Mouse (Mus musculus) limb, embryonic 14.5 days (tissue): ENCODE results near the gene Tada3. TPM values are rescaled to one million over a fixed set of nuclear protein-coding genes. Genes with fewer than 3 reads are reported as not detected.
A peak's percentile ranks its signal among the peaks of the same experiment; 100 is the strongest.

Experiments
- ATAC-seq: fragments of 200-750 bp; cut with Nextera tagmentation; 2 replicates; pipeline ENCODE4 v1.8.0; 2017; ENCODE audit warnings: low read depth, moderate number of reproducible peaks, moderate TSS enrichment; ENCODE audit not compliant: low FRiP score
- DNase-seq: peaks from one replicate; pipeline ENCODE4 v3.0.0-alpha.2; 2015; ENCODE audit warnings: low spot score
- H3K27ac ChIP-seq: fragments of 300-500 bp; sonication (generic); replicated peaks from 2 replicates; pipeline ENCODE4 v1.5.1; 2014; ENCODE audit warnings: low read depth, mild to moderate bottlenecking, low read length, moderate library complexity, mixed read lengths
- H3K27me3 ChIP-seq: fragments of 300-500 bp; sonication (generic); 2 replicates; pipeline ENCODE4 v1.6.1; 2014; ENCODE audit warnings: low read length, mixed read lengths; ENCODE audit not compliant: control insufficient read depth, insufficient read depth
- H3K36me3 ChIP-seq: fragments of 300-500 bp; sonication (generic); 2 replicates; pipeline ENCODE4 v1.6.1; 2014; ENCODE audit warnings: mild to moderate bottlenecking, low read length, moderate library complexity, mixed read lengths; ENCODE audit not compliant: control insufficient read depth, insufficient read depth
- H3K4me1 ChIP-seq: fragments of 300-500 bp; sonication (generic); 2 replicates; pipeline ENCODE4 v1.6.1; 2014; ENCODE audit warnings: antibody characterized with exemption, low read length, mixed read lengths; ENCODE audit not compliant: control insufficient read depth, insufficient read depth
- H3K4me2 ChIP-seq: fragments of 300-500 bp; sonication (generic); replicated peaks from 2 replicates; pipeline ENCODE4 v1.6.1; 2014; ENCODE audit warnings: low read depth, mild to moderate bottlenecking, low read length, moderate library complexity; ENCODE audit not compliant: severe bottlenecking
- H3K4me3 ChIP-seq: fragments of 300-500 bp; sonication (generic); replicated peaks from 2 replicates; pipeline ENCODE4 v1.5.1; 2014; ENCODE audit warnings: low read length
- H3K9ac ChIP-seq: fragments of 300-500 bp; sonication (generic); 2 replicates; pipeline ENCODE4 v1.6.1; 2014; ENCODE audit warnings: mild to moderate bottlenecking, low read depth, low read length, moderate library complexity; ENCODE audit not compliant: severe bottlenecking
- H3K9me3 ChIP-seq: fragments of 300-500 bp; sonication (generic); 2 replicates; pipeline ENCODE4 v1.6.1; 2016; ENCODE audit warnings: low read length; ENCODE audit not compliant: control insufficient read depth
- POLR2A ChIP-seq: fragments of 200-500 bp; IDR thresholded peaks from 2 replicates; pipeline ENCODE4 v1.8.0; 2012; ENCODE audit warnings: inconsistent platforms, mild to moderate bottlenecking, moderate library complexity, borderline replicate concordance; ENCODE audit not compliant: insufficient read depth, insufficient read length; ENCODE audit errors: extremely low read depth
- WGBS: fragments of 180-500 bp; shearing (Covaris S2); extraction: QIAGEN DNeasy Blood & Tissue Kit; methylation state at CpG from one replicate; pipeline ENCODE4 v1.1.7; 2014; 5-methylcytosine and 5-hydroxymethylcytosine counted together
- polyA plus RNA-seq, 2 experiments: library from polyadenylated mRNA; depleted of rRNA in 1 of 2; stranded (reverse) in 1 of 2; unstranded in 1 of 2; fragments of >200 nt; fragmentation: Nextera tagmentation in 1 of 2; extraction: Ambion mirVana in 1 of 2; gene quantifications; 2 replicates each; pipeline versions ENCODE4 v1.2.1 to v1.2.3; 2012 to 2014

Tada3 gene
- polyA plus RNA-seq, 2 experiments = 39.5 to 43.9 TPM

DNA sequence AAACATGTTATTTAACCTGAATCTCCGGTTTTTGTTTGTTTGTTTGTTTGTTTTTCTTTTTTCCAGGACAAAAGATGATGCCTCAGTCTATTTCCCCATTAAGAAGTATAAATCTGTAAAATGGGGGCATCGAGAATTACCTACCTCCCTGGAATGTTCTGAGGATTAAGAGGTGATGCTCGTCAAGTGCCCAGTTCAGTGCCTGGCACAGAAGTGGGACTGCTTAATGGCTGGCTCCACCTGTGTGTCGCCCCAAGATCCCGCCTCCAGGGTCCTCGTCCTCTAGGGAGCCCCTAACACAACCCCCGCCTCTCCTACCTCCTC, 549 bp downstream of the Tada3 start:
- no peak for TF ChIP-seq POLR2A
- H3K4me1 ChIP-seq = peaks cover 14% of the 10 kb centered on the region
- H3K27me3 ChIP-seq = no peaks in the 10 kb centered on the region
- peak overlapping the region; percentile 91 for H3K9ac ChIP-seq
- H3K36me3 ChIP-seq = peaks cover 55% of the 10 kb centered on the region
- peak overlapping the region; percentile 94 for H3K27ac ChIP-seq
- peak overlapping the region; percentile 80 for H3K4me2 ChIP-seq
- no peak for ATAC-seq
- H3K9me3 ChIP-seq = no peaks in the 10 kb centered on the region
- peak overlapping the region; percentile 97 for H3K4me3 ChIP-seq
- no peak for DNase-seq
- WGBS = 9% methylated on average over 7 of the region's 7 CpGs

GRCm38 (mm10) chr6:113373491-113373890, 4.2 kb downstream of the Tada3 start:
- H3K27me3 ChIP-seq = no peaks in the 10 kb centered on the region
- H3K27ac ChIP-seq = no peak overlapping the region
- ATAC-seq (no peak), DNase-seq (no peak)
- no peak for TF ChIP-seq POLR2A
- H3K36me3 ChIP-seq = peaks cover 71% of the 10 kb centered on the region
- H3K4me1 ChIP-seq = 0 out of 2 replicates have a peak, but pooled peaks cover 6% of the 10 kb centered on the region
- no peaks in the 10 kb centered on the region for H3K9me3 ChIP-seq
- no peak overlapping the region for H3K9ac ChIP-seq
- H3K4me2 ChIP-seq = no peak overlapping the region
- WGBS = 90% methylated on average over 4 of the region's 4 CpGs
- no peak overlapping the region for H3K4me3 ChIP-seq

DNA sequence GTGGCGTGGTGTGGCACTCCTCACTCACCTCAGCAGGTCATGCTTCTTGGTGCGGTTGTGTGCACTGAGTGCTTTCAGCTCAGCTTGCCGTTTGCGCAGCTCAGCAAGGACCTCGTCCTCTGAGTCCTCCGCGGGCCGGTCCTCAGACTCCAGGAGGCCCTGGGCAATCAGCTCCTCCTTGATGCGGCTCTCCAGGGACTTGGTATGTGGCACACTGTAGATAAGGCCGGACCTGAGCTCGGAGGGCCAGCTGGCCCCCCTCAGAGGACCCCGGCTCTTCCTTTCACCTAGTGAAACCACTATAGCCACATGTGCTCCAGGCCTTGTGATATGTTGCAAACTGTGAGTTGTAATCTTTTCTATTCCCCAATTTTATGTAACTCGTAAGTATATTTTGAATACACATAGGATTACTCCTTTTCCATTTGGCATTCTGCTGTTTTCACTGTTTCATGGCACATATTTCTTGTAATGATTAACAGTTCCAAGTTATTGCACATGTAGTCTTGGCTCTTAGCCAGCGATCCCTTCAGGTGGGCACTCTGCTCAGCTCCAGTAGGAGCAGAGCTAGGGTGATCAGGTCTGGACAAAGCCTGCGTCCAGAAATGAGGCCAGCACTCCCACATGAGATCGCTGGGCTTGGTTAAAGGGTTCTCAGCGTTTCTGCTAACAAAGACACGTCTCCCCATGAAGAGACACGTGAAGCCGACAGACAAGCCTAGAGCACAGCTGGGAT, 7.3 kb downstream of the Tada3 start:
- DNase-seq = no peak
- Histone ChIP-seq H3K9ac (no peak overlapping the region), H3K4me1 (no peaks in the 10 kb centered on the region), H3K27me3 (no peaks in the 10 kb centered on the region), H3K4me2 (no peak overlapping the region), H3K9me3 (no peaks in the 10 kb centered on the region), H3K36me3 (peaks cover 84% of the 10 kb centered on the region), H3K27ac (no peak overlapping the region), H3K4me3 (no peak overlapping the region)
- ATAC-seq = no peak
- TF ChIP-seq POLR2A = no peak
- WGBS = 95% methylated on average over 20 of the region's 20 CpGs

DNA sequence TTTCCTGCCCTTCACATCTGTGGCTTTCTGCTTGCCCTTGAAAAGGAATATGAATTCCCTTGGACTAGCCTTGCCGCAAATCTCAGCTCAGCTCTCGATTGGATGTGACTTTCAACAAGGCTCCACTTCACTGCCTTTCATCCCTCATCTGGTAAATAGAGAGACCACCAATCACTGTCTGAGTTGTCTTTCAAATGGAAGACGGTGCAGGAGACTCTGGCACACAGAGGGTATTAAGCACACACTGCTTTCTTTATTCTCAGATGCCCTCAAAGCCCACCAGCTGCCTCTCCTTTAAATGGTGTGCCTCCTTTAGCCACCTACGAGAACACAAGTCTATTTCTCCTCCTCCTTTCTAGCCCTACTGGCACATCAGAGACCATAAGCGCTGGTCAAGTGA, 9.1 kb downstream of the Tada3 start:
- 82% methylated on average over 5 of the region's 5 CpGs for WGBS
- Histone ChIP-seq H3K9ac (no peak overlapping the region), H3K9me3 (no peaks in the 10 kb centered on the region), H3K4me1 (no peaks in the 10 kb centered on the region), H3K4me3 (no peak overlapping the region), H3K27me3 (no peaks in the 10 kb centered on the region), H3K36me3 (peaks cover 69% of the 10 kb centered on the region), H3K27ac (no peak overlapping the region), H3K4me2 (no peak overlapping the region)
- no peak for TF ChIP-seq POLR2A
- DNase-seq (no peak), ATAC-seq (no peak)

GRCm38 (mm10) chr6:113368124-113368523, 9.6 kb downstream of the Tada3 start:
- H3K9me3 ChIP-seq = no peaks in the 10 kb centered on the region
- peaks cover 65% of the 10 kb centered on the region for H3K36me3 ChIP-seq
- H3K4me3 ChIP-seq = no peak overlapping the region
- no peaks in the 10 kb centered on the region for H3K4me1 ChIP-seq
- WGBS = 84% methylated on average over 7 of the region's 7 CpGs
- H3K27me3 ChIP-seq = no peaks in the 10 kb centered on the region
- no peak overlapping the region for H3K27ac ChIP-seq
- no peak for DNase-seq
- TF ChIP-seq POLR2A = no peak
- no peak for ATAC-seq
- H3K9ac ChIP-seq = no peak overlapping the region
- no peak overlapping the region for H3K4me2 ChIP-seq
